Mouse (Mus musculus) kidney, postnatal 0 days (tissue): ENCODE data around the gene Gga1. TPM values are rescaled to one million over a fixed set of nuclear protein-coding genes. Genes with fewer than 3 reads are reported as not detected.

ENCODE experiments used
- ATAC-seq: fragments of 200-750 bp; cut with Nextera tagmentation; replicated peaks from 2 replicates; pipeline ENCODE4 v1.8.0; 2017; ENCODE audit warnings: low read depth, moderate number of reproducible peaks, moderate TSS enrichment, moderate library complexity; ENCODE audit not compliant: low FRiP score
- DNase-seq: peaks from one replicate; pipeline ENCODE4 v3.0.0-alpha.2; 2016; ENCODE audit warnings: low spot score
- H3K27ac ChIP-seq: fragments of 300-500 bp; sonication (generic); 2 replicates; pipeline ENCODE4 v1.5.1; 2014; ENCODE audit warnings: mild to moderate bottlenecking
- H3K27me3 ChIP-seq: fragments of 300-500 bp; sonication (generic); 2 replicates; pipeline ENCODE4 v1.6.1; 2014; ENCODE audit warnings: low read length, mixed read lengths; ENCODE audit not compliant: insufficient read depth
- H3K36me3 ChIP-seq: fragments of 300-500 bp; sonication (generic); 2 replicates; pipeline ENCODE4 v1.6.1; 2014; ENCODE audit warnings: low read length, mixed read lengths; ENCODE audit not compliant: insufficient read depth
- H3K4me1 ChIP-seq: fragments of 300-500 bp; sonication (generic); replicated peaks from 2 replicates; pipeline ENCODE4 v1.6.1; 2014; ENCODE audit warnings: antibody characterized with exemption, low read length, mixed read lengths; ENCODE audit not compliant: insufficient read depth
- H3K4me2 ChIP-seq: fragments of 300-500 bp; sonication (generic); 2 replicates; pipeline ENCODE4 v1.6.1; 2014; ENCODE audit warnings: mild to moderate bottlenecking, low read length, moderate library complexity, mixed read lengths
- H3K4me3 ChIP-seq: fragments of 300-500 bp; sonication (generic); replicated peaks from 2 replicates; pipeline ENCODE4 v1.5.1; 2014; ENCODE audit warnings: low read depth, low read length
- H3K9ac ChIP-seq: fragments of 300-500 bp; sonication (generic); 2 replicates; pipeline ENCODE4 v1.6.1; 2014; ENCODE audit warnings: low read depth, low read length
- H3K9me3 ChIP-seq: fragments of 300-500 bp; sonication (generic); replicated peaks from 2 replicates; pipeline ENCODE4 v1.6.1; 2016; ENCODE audit warnings: low read length, inconsistent platforms, mixed read lengths
- CTCF ChIP-seq: IDR thresholded peaks from 2 replicates; pipeline ENCODE4 v1.5.1; 2016; ENCODE audit warnings: antibody characterized with exemption, low read depth, mild to moderate bottlenecking, moderate library complexity
- WGBS: fragments of 180-500 bp; shearing (Covaris S2); extraction: QIAGEN DNeasy Blood & Tissue Kit; methylation state at CpG from one replicate; pipeline ENCODE4 v1.1.7; 2014; 5-methylcytosine and 5-hydroxymethylcytosine counted together
- polyA plus RNA-seq: library from polyadenylated mRNA; unstranded; fragments of >200 nt; fragmentation: Nextera tagmentation; extraction: Ambion mirVana; gene quantifications from 2 replicates; pipeline ENCODE4 v1.2.1, GENCODE M21; 2015

The Gga1 gene
- polyA plus RNA-seq, 1 experiment from 2014 or later = 41.5 TPM

- no peaks in the 10 kb centered on the region for H3K9me3 ChIP-seq
- H3K36me3 ChIP-seq = no peaks in the 10 kb centered on the region
- no peak overlapping the region for H3K4me2 ChIP-seq
- 31% methylated on average over 3 of the region's 3 CpGs for WGBS
- ATAC-seq = no peak
- H3K4me1 ChIP-seq = peaks cover 35% of the 10 kb centered on the region
- no peak overlapping the region for H3K9ac ChIP-seq
- H3K4me3 ChIP-seq = no peak overlapping the region
- TF ChIP-seq CTCF = no peak
- peak overlapping the region; percentile 60; the same call in 1 of the 2 replicates for H3K27ac ChIP-seq
- no peaks in the 10 kb centered on the region for H3K27me3 ChIP-seq
- no peak for DNase-seq
Observed at GRCm38 (mm10) chr15:78840241-78840640, 36.7 kb upstream of the Gga1 start.

DNA sequence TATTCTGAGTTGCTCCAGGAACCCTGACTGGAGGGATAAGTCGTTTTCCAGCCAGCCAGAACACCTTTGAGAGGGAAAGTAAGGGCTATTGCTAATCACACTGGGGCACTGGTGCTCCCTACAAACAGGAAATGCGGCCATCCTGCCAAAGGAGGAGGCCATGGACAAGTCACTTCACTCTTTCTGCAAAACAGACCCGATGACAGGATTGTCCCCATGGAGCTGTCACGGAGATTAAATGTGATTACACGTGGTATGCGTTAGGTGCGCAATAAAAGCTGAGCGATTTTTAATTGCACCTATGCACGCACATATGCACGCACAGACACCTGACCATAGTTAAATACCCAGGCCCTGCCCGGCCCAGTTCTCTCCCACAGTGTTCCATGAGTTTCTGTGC lies 36.2 kb upstream of the Gga1 start:
- Histone ChIP-seq H3K4me1 (peaks cover 35% of the 10 kb centered on the region), H3K9me3 (no peaks in the 10 kb centered on the region), H3K36me3 (no peaks in the 10 kb centered on the region), H3K27ac (peak overlapping the region; percentile 25; the same call in 1 of the 2 replicates), H3K27me3 (no peaks in the 10 kb centered on the region), H3K4me3 (no peak overlapping the region), H3K4me2 (no peak overlapping the region), H3K9ac (no peak overlapping the region)
- DNase-seq (no peak), ATAC-seq (no peak)
- TF ChIP-seq CTCF = no peak
- WGBS = 64% methylated on average over 11 of the region's 11 CpGs

DNA sequence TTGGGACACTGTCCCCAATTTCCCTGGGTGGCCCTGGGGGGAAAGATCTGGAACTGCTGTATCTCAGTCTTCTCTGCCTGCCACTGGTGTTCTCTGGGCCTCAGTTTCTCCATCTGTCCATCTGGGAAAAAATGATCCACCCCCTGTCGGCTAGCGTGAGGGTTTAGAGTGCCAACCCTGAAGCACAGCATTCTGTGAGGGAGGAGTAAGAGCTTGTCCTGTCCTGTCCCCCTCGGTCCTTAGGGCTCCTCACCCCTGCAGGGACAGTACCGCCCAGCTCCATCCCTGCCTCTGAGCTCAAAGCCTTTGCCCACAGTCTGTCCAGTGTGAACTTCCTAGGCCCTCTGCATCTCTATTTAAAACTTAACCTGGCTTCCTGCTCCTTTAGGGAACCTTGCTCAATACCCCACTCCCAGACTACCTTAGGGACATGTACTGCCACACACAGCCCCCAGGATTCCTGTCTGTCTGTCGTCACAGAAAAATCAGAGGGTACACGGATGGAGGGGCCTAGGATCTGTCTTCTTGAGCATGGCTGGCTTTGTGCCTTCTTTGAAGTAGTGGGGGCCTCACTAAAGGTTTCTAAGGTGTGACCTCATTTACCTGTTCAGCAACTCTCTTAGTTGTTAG lies 35.7 kb upstream of the Gga1 start:
- Histone ChIP-seq H3K27me3 (no peaks in the 10 kb centered on the region), H3K9ac (no peak overlapping the region), H3K4me2 (no peak overlapping the region), H3K4me1 (peaks cover 40% of the 10 kb centered on the region), H3K9me3 (no peaks in the 10 kb centered on the region), H3K4me3 (no peak overlapping the region), H3K27ac (0 out of 2 replicates have a peak overlapping the region, but pooled peaks have one; percentile 92), H3K36me3 (no peaks in the 10 kb centered on the region)
- no peak for DNase-seq
- no peak for ATAC-seq
- no peak for TF ChIP-seq CTCF
- 77% methylated on average over 6 of the region's 6 CpGs for WGBS

GRCm38 (mm10) chr15:78842371-78843163 lies 34.4 kb upstream of the Gga1 start, which contains the start of gene Cdc42ep1:
TSS of gene Cdc42ep1 (plus strand) at chr15:78842624.
- no peaks in the 10 kb centered on the region for H3K9me3 ChIP-seq
- H3K9ac ChIP-seq = peak within 1 kb of the TSS; percentile 90
- DNase-seq (peak; percentile 76), ATAC-seq (peak; percentile 79)
- no peaks in the 10 kb centered on the region for H3K27me3 ChIP-seq
- no peaks in the 10 kb centered on the region for H3K36me3 ChIP-seq
- H3K4me2 ChIP-seq = peak within 1 kb of the TSS; percentile 77
- peak within 1 kb of the TSS; percentile 71 for H3K4me3 ChIP-seq
- H3K27ac ChIP-seq = peak within 1 kb of the TSS; percentile 92
- TF ChIP-seq CTCF = no peak; the same call in 1 of the 2 replicates
- H3K4me1 ChIP-seq = peaks cover 43% of the 10 kb centered on the region
- under 1% methylated on average over 78 of the region's 86 CpGs for WGBS

- DNase-seq (no peak), ATAC-seq (no peak)
- Histone ChIP-seq H3K27ac (peak overlapping the region; percentile 92), H3K9me3 (no peaks in the 10 kb centered on the region), H3K27me3 (no peaks in the 10 kb centered on the region), H3K9ac (peak overlapping the region; percentile 90), H3K4me2 (peak overlapping the region; percentile 77), H3K4me3 (peak overlapping the region; percentile 71), H3K36me3 (0 out of 2 replicates have a peak, but pooled peaks cover 3% of the 10 kb centered on the region), H3K4me1 (peaks cover 43% of the 10 kb centered on the region)
- WGBS = 39% methylated on average over 21 of the region's 21 CpGs
- TF ChIP-seq CTCF = no peak
Observed at GRCm38 (mm10) chr15:78843581-78844469, 33.2 kb upstream of the Gga1 start.
